Mouse (Mus musculus): ENCODE measurements around the gene Otulin. TPM values are rescaled to one million over a fixed set of nuclear protein-coding genes. Genes with fewer than 3 reads are reported as not detected.

Gene Otulin
- 30.4 and 31.7 TPM in 2 replicates for polyA plus RNA-seq (2015; fragmentation: Nextera tagmentation; extraction: Ambion mirVana)

DNA sequence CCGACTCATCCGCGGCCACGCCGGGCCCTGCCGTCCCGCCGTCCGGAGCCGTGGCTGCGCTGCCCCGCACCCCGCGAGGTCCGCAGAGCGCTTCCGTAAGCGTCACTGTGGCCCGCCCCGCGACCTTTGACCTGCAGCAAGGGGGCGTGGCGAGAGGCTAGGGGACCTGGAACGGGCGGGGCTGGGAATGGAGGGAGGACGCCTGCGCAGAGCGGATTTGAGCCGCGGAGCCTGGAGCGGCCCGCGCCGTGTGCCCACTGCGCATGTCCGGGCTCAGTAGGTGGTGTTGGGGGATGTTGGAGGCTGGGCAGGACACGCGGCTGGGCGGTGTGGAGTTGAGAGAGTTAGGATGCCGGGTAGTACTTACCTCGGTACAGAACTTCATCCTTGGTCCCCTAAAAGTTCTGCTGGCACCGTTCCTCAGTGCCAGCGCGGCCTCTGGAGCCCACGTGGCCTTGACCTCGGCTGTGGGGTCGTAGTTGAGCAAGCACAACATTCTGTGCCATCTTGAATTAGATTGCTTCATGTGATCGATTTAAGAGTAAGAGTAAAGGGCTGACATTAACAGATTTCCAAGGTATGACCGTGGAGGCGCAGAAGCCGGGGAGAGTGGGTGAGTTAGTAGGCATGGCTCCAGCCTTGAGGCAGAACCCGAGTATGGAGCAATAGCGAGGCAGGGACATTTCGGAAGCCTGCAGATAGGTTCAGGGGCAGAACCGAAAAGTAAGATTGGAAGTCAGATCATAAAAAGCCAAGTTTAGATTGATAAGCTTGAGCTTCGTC is at the start of gene Otulin:
Otulin (minus strand) TSS at position 93 of the 783 bp plus-strand sequence.
- H3K27ac ChIP-seq = peak within 1 kb of the TSS; percentile 63
- peak within 1 kb of the TSS; percentile 84 for H3K4me2 ChIP-seq
- no peaks in the 10 kb centered on the region for H3K27me3 ChIP-seq (replicated peaks)
- WGBS = 5% methylated on average over 56 of the region's 56 CpGs
- H3K9ac ChIP-seq = peak within 1 kb of the TSS; percentile 89
- peaks cover 9% of the 10 kb centered on the region for H3K4me1 ChIP-seq
- H3K4me3 ChIP-seq (replicated peaks) = peak within 1 kb of the TSS; percentile 95
- peak; percentile 98 for ATAC-seq (ENCODE audit: insufficient read depth, low FRiP score, low read depth)
- H3K9me3 ChIP-seq = no peaks in the 10 kb centered on the region
- H3K36me3 ChIP-seq = 0 out of 2 replicates have a peak, but pooled peaks cover under 1% of the 10 kb centered on the region

DNA sequence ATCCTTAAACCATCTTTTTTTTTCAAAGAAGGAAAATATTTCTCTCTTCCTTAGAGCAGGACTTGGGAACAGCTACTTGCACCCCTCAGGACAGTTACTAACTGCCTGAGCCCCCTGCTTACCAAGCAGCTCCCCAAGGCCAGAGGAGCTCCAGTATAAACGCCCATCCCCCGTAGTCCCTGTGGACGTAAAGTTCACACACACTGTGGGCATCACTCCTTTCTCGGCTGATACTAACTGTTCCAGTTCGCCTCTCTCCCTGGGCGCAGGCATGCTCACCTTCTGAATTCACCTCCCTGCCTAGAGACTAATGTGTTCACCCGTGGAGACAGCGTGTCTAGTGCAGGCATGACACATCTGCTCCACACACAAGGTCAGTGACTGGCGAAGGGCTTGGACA is 48.0 kb upstream of the Otulin start:
- ATAC-seq (ENCODE audit: insufficient read depth, low FRiP score, low read depth) = no peak
- Histone ChIP-seq H3K27me3 (replicated peaks) (0 out of 2 replicates have a peak, but pooled peaks cover 2% of the 10 kb centered on the region), H3K4me3 (replicated peaks) (no peak overlapping the region), H3K9me3 (no peaks in the 10 kb centered on the region), H3K36me3 (no peaks in the 10 kb centered on the region), H3K9ac (no peak overlapping the region), H3K27ac (no peak overlapping the region), H3K4me2 (no peak overlapping the region), H3K4me1 (peaks cover 13% of the 10 kb centered on the region; the same call in 1 of the 2 replicates)
- WGBS = 81% methylated on average over 9 of the region's 9 CpGs

DNA sequence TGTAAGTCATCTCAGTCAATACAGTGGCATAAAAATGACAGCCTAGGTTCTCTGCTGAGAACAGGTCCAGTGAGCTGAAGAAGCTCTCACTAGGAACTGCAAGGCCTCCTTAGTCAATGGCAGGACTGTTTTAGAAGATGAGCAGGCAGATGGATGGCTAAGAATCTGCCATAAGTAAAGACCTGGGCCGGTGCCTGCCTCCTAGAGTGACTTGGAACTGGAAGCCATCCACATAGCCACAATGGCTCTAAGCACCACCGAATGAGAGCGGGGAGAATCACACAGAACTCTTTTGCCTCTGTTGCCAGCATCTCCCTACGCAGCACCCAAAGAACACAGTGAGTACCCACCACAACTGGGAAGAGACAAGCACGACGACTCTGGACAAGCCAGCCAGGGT is 47.3 kb upstream of the Otulin start:
- WGBS = 90% methylated on average over 6 of the region's 6 CpGs
- H3K4me3 ChIP-seq (replicated peaks) = no peak overlapping the region
- H3K36me3 ChIP-seq = no peaks in the 10 kb centered on the region
- no peak overlapping the region for H3K9ac ChIP-seq
- no peak for ATAC-seq (ENCODE audit: insufficient read depth, low FRiP score, low read depth)
- peaks cover 11% of the 10 kb centered on the region; the same call in 1 of the 2 replicates for H3K4me1 ChIP-seq
- no peak overlapping the region for H3K4me2 ChIP-seq
- 0 out of 2 replicates have a peak, but pooled peaks cover 2% of the 10 kb centered on the region for H3K27me3 ChIP-seq (replicated peaks)
- H3K9me3 ChIP-seq = no peaks in the 10 kb centered on the region
- no peak overlapping the region for H3K27ac ChIP-seq

DNA sequence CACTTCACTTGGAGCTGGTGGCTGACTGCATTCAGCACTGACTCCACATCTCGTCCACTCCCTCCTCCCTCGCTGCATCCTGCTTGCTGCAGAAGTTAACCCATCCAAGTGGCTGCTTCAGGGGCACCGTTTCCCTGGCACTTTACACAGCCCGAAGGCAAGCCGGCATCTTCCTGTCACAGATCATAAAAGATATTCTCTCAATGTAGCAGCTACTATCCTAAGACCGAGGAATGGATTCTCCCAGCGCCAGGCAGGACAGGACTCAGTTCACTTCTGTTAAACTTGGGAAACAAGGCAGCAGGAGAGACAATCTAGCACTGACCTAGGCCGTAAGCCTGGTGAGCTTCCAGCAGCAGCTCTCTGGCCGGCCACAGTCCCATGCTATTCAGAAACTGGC is 45.7 kb upstream of the Otulin start:
- WGBS = 59% methylated on average over 9 of the region's 9 CpGs
- Histone ChIP-seq H3K4me3 (replicated peaks) (no peak overlapping the region), H3K4me1 (peaks cover 9% of the 10 kb centered on the region; the same call in 1 of the 2 replicates), H3K9me3 (no peaks in the 10 kb centered on the region), H3K4me2 (no peak overlapping the region), H3K36me3 (no peaks in the 10 kb centered on the region), H3K27me3 (replicated peaks) (0 out of 2 replicates have a peak, but pooled peaks cover 2% of the 10 kb centered on the region), H3K9ac (no peak overlapping the region), H3K27ac (no peak overlapping the region)
- no peak for ATAC-seq (ENCODE audit: insufficient read depth, low FRiP score, low read depth)

DNA sequence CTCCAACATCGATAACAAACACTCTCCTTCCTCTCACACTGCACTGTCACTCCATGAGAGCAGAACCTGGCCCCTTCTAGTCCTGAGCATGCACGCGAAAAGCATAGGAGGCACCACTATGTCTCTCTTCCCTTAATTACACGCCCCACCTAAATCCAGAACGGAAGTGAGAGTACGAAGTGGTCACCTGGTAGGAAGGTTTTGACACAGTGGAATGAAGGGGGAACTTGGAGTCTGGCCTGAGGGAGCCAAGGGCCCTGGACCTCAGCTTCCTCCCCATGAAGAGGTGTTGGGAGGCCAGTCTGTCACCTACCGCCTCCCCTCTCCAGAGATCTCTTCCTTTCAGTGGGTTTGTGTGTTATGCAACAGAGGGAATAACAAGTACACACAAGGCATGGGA is 44.6 kb upstream of the Otulin start:
- Histone ChIP-seq H3K27me3 (replicated peaks) (0 out of 2 replicates have a peak, but pooled peaks cover 2% of the 10 kb centered on the region), H3K4me2 (no peak overlapping the region), H3K9me3 (no peaks in the 10 kb centered on the region), H3K4me1 (peaks cover 9% of the 10 kb centered on the region; the same call in 1 of the 2 replicates), H3K9ac (no peak overlapping the region), H3K27ac (no peak overlapping the region), H3K36me3 (no peaks in the 10 kb centered on the region), H3K4me3 (replicated peaks) (no peak overlapping the region)
- ATAC-seq (ENCODE audit: insufficient read depth, low FRiP score, low read depth) = no peak
- WGBS = 79% methylated on average over 7 of the region's 7 CpGs

DNA sequence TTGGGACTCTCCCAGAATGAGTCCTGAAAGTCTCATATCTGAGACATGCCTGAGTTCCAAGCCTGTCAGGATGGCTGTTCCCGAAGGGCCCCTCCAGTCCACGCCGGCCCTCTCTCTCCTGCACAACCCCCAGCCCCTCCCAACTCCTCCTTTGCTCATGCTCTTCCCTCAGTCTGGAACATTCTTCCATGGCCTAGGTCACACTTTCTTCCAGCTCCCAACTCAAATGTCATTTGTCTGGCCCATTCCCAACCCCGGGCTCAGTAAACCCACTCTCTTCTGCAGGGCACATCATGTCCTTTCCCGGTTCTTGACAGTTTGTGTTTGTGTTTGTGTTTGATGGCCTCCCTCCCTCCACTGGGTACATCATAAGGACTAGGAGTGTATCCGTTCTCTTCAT is 43.5 kb upstream of the Otulin start:
- Histone ChIP-seq H3K9ac (no peak overlapping the region), H3K36me3 (no peaks in the 10 kb centered on the region), H3K27ac (no peak overlapping the region), H3K4me2 (no peak overlapping the region), H3K4me3 (replicated peaks) (no peak overlapping the region), H3K27me3 (replicated peaks) (0 out of 2 replicates have a peak, but pooled peaks cover 2% of the 10 kb centered on the region), H3K4me1 (peaks cover 9% of the 10 kb centered on the region; the same call in 1 of the 2 replicates), H3K9me3 (no peaks in the 10 kb centered on the region)
- 68% methylated on average over 6 of the region's 6 CpGs for WGBS
- ATAC-seq (ENCODE audit: insufficient read depth, low FRiP score, low read depth) = no peak

DNA sequence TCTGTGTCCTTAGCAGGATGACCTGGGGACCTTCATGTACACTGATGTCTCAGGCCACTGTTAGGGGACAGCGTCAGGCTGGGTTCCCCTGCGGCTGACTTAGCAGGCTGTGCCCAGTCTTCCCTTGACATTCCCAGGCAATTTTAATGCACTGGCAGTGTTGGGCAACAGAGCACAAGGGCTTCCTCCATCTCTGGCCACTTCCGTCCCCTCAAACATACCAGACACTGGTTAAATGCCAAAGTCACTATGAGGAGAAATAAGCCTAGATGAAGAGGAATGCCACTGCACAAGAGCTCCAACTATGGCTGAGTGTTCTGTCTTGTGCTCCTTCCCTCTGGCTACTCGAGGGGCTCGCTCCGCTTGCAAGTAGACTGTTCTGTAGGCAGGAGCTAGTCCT is 42.7 kb upstream of the Otulin start:
- Histone ChIP-seq H3K4me2 (no peak overlapping the region), H3K4me1 (peaks cover 9% of the 10 kb centered on the region; the same call in 1 of the 2 replicates), H3K4me3 (replicated peaks) (no peak overlapping the region), H3K27me3 (replicated peaks) (no peaks in the 10 kb centered on the region), H3K36me3 (no peaks in the 10 kb centered on the region), H3K9ac (no peak overlapping the region), H3K27ac (no peak overlapping the region), H3K9me3 (no peaks in the 10 kb centered on the region)
- 88% methylated on average over 6 of the region's 6 CpGs for WGBS
- no peak for ATAC-seq (ENCODE audit: insufficient read depth, low FRiP score, low read depth)

DNA sequence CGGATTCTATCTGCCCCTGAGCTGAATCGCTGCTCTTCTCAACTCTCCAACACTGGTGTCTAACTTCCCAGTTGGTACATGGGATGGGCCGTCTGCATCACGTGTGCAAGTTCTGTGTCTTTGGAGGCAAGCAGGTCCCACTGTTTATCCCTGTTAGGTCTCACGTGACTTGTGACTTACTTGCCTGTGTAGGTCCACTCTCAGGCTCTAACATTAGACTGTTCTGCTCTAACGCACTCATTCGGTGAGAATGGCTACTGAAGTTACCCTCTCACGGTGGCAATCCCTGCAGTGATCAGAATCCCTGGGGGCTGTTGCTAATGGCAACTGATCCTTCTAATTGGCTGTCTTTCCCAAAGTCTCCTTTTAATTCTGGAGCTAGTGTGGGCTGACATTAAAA is 41.8 kb upstream of the Otulin start:
- Histone ChIP-seq H3K9ac (no peak overlapping the region), H3K9me3 (no peaks in the 10 kb centered on the region), H3K36me3 (no peaks in the 10 kb centered on the region), H3K4me1 (peaks cover 9% of the 10 kb centered on the region; the same call in 1 of the 2 replicates), H3K27me3 (replicated peaks) (no peaks in the 10 kb centered on the region), H3K27ac (no peak overlapping the region), H3K4me2 (no peak overlapping the region), H3K4me3 (replicated peaks) (no peak overlapping the region)
- ATAC-seq (ENCODE audit: insufficient read depth, low FRiP score, low read depth) = no peak
- WGBS = 80% methylated on average over 8 of the region's 8 CpGs

DNA sequence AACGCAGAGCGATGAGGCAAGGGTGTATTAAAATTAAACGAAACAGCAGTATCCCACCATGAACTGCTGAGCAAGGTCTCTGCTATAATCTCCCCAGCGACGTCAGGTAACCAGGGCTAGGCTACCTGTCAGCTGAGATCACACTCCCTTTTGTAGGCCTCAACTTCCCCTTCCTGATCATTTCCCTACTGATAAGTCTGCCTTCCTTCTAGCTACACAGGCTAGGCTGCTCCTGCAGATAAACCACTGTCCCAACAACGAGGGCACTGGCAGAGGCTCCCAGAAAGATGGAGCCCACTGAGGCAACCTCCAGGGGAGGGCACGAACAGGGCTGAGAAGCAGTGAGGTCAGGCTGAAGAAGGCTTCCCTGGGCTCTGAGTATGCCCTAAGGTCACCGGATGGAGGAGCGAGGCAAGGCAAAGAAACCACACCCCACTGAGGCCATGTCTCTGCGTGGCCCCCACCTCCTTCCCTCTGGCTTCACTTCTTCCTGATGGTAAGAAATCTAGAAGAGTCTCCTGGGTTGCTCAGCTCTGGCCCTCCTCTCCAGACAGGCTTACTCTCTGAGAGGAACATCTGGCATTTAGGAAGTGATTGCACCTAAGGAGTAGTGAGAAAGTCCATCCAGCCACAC is 41.2 kb upstream of the Otulin start:
- Histone ChIP-seq H3K4me3 (replicated peaks) (no peak overlapping the region), H3K27ac (no peak overlapping the region), H3K36me3 (no peaks in the 10 kb centered on the region), H3K9me3 (no peaks in the 10 kb centered on the region), H3K9ac (no peak overlapping the region), H3K27me3 (replicated peaks) (no peaks in the 10 kb centered on the region), H3K4me1 (peaks cover 8% of the 10 kb centered on the region; the same call in 1 of the 2 replicates), H3K4me2 (no peak overlapping the region)
- 85% methylated on average over 10 of the region's 10 CpGs for WGBS
- ATAC-seq (ENCODE audit: insufficient read depth, low FRiP score, low read depth) = no peak

DNA sequence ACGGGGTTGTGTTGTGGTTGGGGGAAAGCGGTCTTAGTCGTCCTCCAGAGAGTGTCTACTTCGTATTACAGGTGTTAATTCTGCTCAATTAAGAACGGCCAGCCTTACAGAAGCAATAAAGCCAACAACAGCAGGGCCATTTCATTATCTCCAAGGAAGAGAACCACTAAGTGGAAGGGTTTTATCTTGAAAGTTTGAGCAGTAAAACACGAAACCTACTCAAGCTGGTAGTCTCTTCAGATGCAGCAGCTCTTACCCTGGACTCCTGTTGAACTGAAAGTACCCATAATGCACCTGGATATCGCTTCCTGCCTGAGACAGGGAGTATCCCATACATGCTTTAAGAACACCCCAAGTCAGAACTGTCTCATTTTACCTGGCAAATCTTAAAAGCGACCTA is 40.2 kb upstream of the Otulin start:
- H3K27me3 ChIP-seq (replicated peaks) = no peaks in the 10 kb centered on the region
- no peak overlapping the region for H3K9ac ChIP-seq
- H3K4me3 ChIP-seq (replicated peaks) = no peak overlapping the region
- H3K9me3 ChIP-seq = no peaks in the 10 kb centered on the region
- no peaks in the 10 kb centered on the region for H3K36me3 ChIP-seq
- no peak for ATAC-seq (ENCODE audit: insufficient read depth, low FRiP score, low read depth)
- WGBS = 82% methylated on average over 8 of the region's 8 CpGs
- peaks cover 2% of the 10 kb centered on the region; the same call in 1 of the 2 replicates for H3K4me1 ChIP-seq
- H3K4me2 ChIP-seq = no peak overlapping the region
- H3K27ac ChIP-seq = no peak overlapping the region

DNA sequence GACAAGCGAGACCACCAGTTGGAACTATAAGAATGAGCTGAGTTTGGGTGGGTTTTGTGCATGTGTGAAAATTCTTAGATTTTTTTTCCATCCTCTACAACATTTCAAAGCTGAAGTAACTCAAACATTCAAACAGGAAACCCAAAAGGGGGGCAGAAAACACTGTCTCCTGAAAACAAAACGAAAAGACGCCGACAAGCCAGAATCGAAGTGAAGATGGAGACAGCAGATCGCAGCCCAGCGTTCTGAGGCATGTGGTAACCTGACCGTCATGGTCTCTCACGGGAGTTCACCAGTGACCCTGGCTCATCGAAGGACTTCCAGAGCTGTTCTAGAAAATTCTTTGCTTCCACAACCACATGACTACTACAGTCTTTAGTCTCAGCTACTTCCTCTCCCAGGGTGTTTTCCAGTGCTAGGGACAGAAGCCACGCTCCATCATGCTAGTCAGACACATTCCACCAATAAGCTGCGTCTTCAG is 39.5 kb upstream of the Otulin start:
- Histone ChIP-seq H3K4me2 (no peak overlapping the region), H3K27ac (no peak overlapping the region), H3K27me3 (replicated peaks) (no peaks in the 10 kb centered on the region), H3K4me3 (replicated peaks) (no peak overlapping the region), H3K4me1 (peaks cover 2% of the 10 kb centered on the region; the same call in 1 of the 2 replicates), H3K9me3 (no peaks in the 10 kb centered on the region), H3K9ac (no peak overlapping the region), H3K36me3 (no peaks in the 10 kb centered on the region)
- ATAC-seq (ENCODE audit: insufficient read depth, low FRiP score, low read depth) = no peak
- WGBS = 82% methylated on average over 12 of the region's 12 CpGs

DNA sequence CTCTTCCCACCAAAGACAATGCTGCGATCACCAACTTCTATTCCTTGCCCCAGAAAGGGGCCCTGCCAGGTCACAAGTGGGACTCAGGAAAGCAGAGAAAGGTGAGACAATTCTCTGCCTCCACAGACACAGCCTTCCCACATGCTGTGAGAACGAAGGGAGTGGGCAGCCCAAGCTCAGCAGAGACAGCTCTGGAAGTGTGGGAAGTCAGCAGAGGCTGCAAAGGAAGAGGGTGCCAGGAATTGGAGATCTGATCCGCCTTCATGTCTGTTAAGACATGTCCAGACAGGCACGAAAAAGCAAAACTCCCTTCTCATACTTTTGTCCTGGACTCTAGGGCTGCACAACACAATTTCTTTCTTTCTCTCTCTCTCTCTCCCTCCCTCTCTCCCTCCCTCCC is 38.8 kb upstream of the Otulin start:
- Histone ChIP-seq H3K9me3 (no peaks in the 10 kb centered on the region), H3K27ac (no peak overlapping the region)

More for the DNA sequence above, 38.8 kb upstream of the Otulin start:
- Histone ChIP-seq H3K9ac (no peak overlapping the region), H3K36me3 (no peaks in the 10 kb centered on the region), H3K4me2 (no peak overlapping the region), H3K27me3 (replicated peaks) (no peaks in the 10 kb centered on the region), H3K4me3 (replicated peaks) (no peak overlapping the region), H3K4me1 (peaks cover 2% of the 10 kb centered on the region; the same call in 1 of the 2 replicates)
- ATAC-seq (ENCODE audit: insufficient read depth, low FRiP score, low read depth) = no peak
- 70% methylated on average over 4 of the region's 4 CpGs for WGBS
